Mouse (Mus musculus) bone marrow, adult 2 months (tissue): ENCODE results near the gene Svs5.

Experiments used
- CTCF ChIP-seq: fragments of 200-500 bp; IDR thresholded peaks from 2 replicates; pipeline ENCODE4 v1.5.1; 2011; ENCODE audit warnings: low read length, control low read depth; ENCODE audit not compliant: control insufficient read depth, insufficient read depth
- POLR2A ChIP-seq: fragments of 200-500 bp; IDR thresholded peaks from 2 replicates; pipeline ENCODE4 v1.6.1; 2011; ENCODE audit warnings: low read depth, mild to moderate bottlenecking, control low read depth, low read length, borderline replicate concordance; ENCODE audit not compliant: control insufficient read depth

GRCm38 (mm10) chr2:164360974-164361657, 28.6 kb downstream of the Svs5 start:
- TF ChIP-seq POLR2A (no peak), CTCF (no peak)
